Mouse (Mus musculus) fibroblast of lung, adult 2 months (primary cell): ENCODE measurements around the gene Fat4.

Experiments used
- DNase-seq: peaks from one replicate; pipeline ENCODE4 v3.0.0-alpha.2; 2011; ENCODE audit warnings: low read depth

Gene Fat4

GRCm38 (mm10) chr3:38962328-38962727 is 75.6 kb downstream of the Fat4 start:
- no peak for DNase-seq

GRCm38 (mm10) chr3:38967480-38967879 is 80.7 kb downstream of the Fat4 start:
- no peak for DNase-seq

GRCm38 (mm10) chr3:38986379-38986778 is 99.6 kb downstream of the Fat4 start:
- no peak for DNase-seq

GRCm38 (mm10) chr3:38989181-38989580 is 102.4 kb downstream of the Fat4 start:
- DNase-seq, result no peak

GRCm38 (mm10) chr3:39000011-39000410 is 113.3 kb downstream of the Fat4 start:
- DNase-seq, result no peak

GRCm38 (mm10) chr3:39010544-39010943 is 123.8 kb downstream of the Fat4 start:
- DNase-seq, result no peak

GRCm38 (mm10) chr3:39017633-39018032 is 130.9 kb downstream of the Fat4 start:
- no peak for DNase-seq

GRCm38 (mm10) chr3:39036113-39036512 is 149.4 kb downstream of the Fat4 start:
- no peak for DNase-seq

GRCm38 (mm10) chr3:39046425-39046824 is 159.7 kb downstream of the Fat4 start:
- no peak for DNase-seq

GRCm38 (mm10) chr3:39047621-39048303 is 161.0 kb downstream of the Fat4 start:
- DNase-seq, result no peak

GRCm38 (mm10) chr3:39048304-39048667 is 161.5 kb downstream of the Fat4 start:
- no peak for DNase-seq

GRCm38 (mm10) chr3:39050130-39050529 is 163.4 kb downstream of the Fat4 start:
- DNase-seq, result no peak

- no peak for DNase-seq
These were observed 166.3 kb downstream of the Fat4 start for GRCm38 (mm10) chr3:39053072-39053471.
